Mouse (Mus musculus) kidney, embryonic 14.5 days (tissue): ENCODE results near the gene Thoc3. TPM values are rescaled to one million over a fixed set of nuclear protein-coding genes. Genes with fewer than 3 reads are reported as not detected.
"Not testable (repeated sequence)": the region's sequence is repeated elsewhere in the genome, so short reads cannot be mapped to it uniquely, and the experiment has no call there.

ENCODE experiments used
- ATAC-seq: fragments of 200-750 bp; cut with Nextera tagmentation; 2 replicates; pipeline ENCODE4 v1.8.0; 2017; ENCODE audit warnings: moderate number of reproducible peaks, mild to moderate bottlenecking, moderate TSS enrichment, moderate library complexity; ENCODE audit not compliant: low FRiP score, low TSS enrichment
- H3K27ac ChIP-seq: fragments of 300-500 bp; sonication (generic); 2 replicates; pipeline ENCODE4 v1.5.1; 2014; ENCODE audit warnings: low read depth, mild to moderate bottlenecking, low read length, moderate library complexity, mixed read lengths
- H3K27me3 ChIP-seq: fragments of 300-500 bp; sonication (generic); 2 replicates; pipeline ENCODE4 v1.6.1; 2014; ENCODE audit warnings: mild to moderate bottlenecking, low read length; ENCODE audit not compliant: control insufficient read depth, insufficient read depth
- H3K36me3 ChIP-seq: fragments of 300-500 bp; sonication (generic); 2 replicates; pipeline ENCODE4 v1.6.1; 2014; ENCODE audit warnings: low read length, mixed read lengths; ENCODE audit not compliant: control insufficient read depth, insufficient read depth
- H3K4me1 ChIP-seq: fragments of 300-500 bp; sonication (generic); 2 replicates; pipeline ENCODE4 v1.6.1; 2014; ENCODE audit warnings: low read length, mixed read lengths; ENCODE audit not compliant: control insufficient read depth, insufficient read depth
- H3K4me2 ChIP-seq: fragments of 300-500 bp; sonication (generic); replicated peaks from 2 replicates; pipeline ENCODE4 v1.6.1; 2014; ENCODE audit warnings: low read depth, mild to moderate bottlenecking, low read length
- H3K4me3 ChIP-seq: fragments of 300-500 bp; sonication (generic); 2 replicates; pipeline ENCODE4 v1.5.1; 2014; ENCODE audit warnings: mild to moderate bottlenecking, low read length
- H3K9ac ChIP-seq: fragments of 300-500 bp; sonication (generic); 2 replicates; pipeline ENCODE4 v1.6.1; 2014; ENCODE audit warnings: low read depth, mild to moderate bottlenecking, low read length, moderate library complexity
- H3K9me3 ChIP-seq: fragments of 300-500 bp; sonication (generic); 2 replicates; pipeline ENCODE4 v1.6.1; 2016; ENCODE audit warnings: low read length; ENCODE audit not compliant: control insufficient read depth
- WGBS: fragments of 180-500 bp; shearing (Covaris S2); extraction: QIAGEN DNeasy Blood & Tissue Kit; methylation state at CpG from one replicate; pipeline ENCODE4 v1.1.7; 2014; 5-methylcytosine and 5-hydroxymethylcytosine counted together
- polyA plus RNA-seq: library from polyadenylated mRNA; unstranded; fragments of >200 nt; fragmentation: Nextera tagmentation; extraction: Ambion mirVana; gene quantifications from 2 replicates; pipeline ENCODE4 v1.2.1, GENCODE M21; 2014

Thoc3 gene
- 142 and 151 TPM in 2 replicates for polyA plus RNA-seq

- peaks cover 42% of the 10 kb centered on the region for H3K36me3 ChIP-seq
- H3K9ac ChIP-seq: peak within 1 kb of the TSS; percentile 91
- under 1% methylated on average over 67 of the region's 67 CpGs for WGBS
- H3K4me2 ChIP-seq: peak within 1 kb of the TSS; percentile 73
- ATAC-seq: peak; percentile 97
- peaks cover 12% of the 10 kb centered on the region for H3K9me3 ChIP-seq
- no peaks in the 10 kb centered on the region for H3K27me3 ChIP-seq
- H3K4me1 ChIP-seq: peaks cover 6% of the 10 kb centered on the region
- peak within 1 kb of the TSS; percentile 95 for H3K4me3 ChIP-seq
- H3K27ac ChIP-seq: peak within 1 kb of the TSS; percentile 63; the same call in 1 of the 2 replicates
Observed at GRCm38 (mm10) chr13:54468098-54469011, at the start of gene Thoc3. Gene Thoc3, minus strand, starts transcription at chr13:54468849.

GRCm38 (mm10) chr13:54505920-54506319 is 37.3 kb upstream of the Thoc3 start:
- no peaks in the 10 kb centered on the region for H3K9me3 ChIP-seq
- peaks cover 5% of the 10 kb centered on the region; the same call in 1 of the 2 replicates for H3K4me1 ChIP-seq
- 95% methylated on average over 1 of the region's 1 CpGs for WGBS
- no peak for ATAC-seq
- no peaks in the 10 kb centered on the region for H3K36me3 ChIP-seq
- no peak overlapping the region for H3K4me2 ChIP-seq
- H3K27ac ChIP-seq: no peak overlapping the region
- no peaks in the 10 kb centered on the region for H3K27me3 ChIP-seq
- no peak overlapping the region for H3K4me3 ChIP-seq
- no peak overlapping the region for H3K9ac ChIP-seq

- peaks cover 5% of the 10 kb centered on the region; the same call in 1 of the 2 replicates for H3K4me1 ChIP-seq
- 33% methylated on average over 7 of the region's 7 CpGs for WGBS
- ATAC-seq: no peak
- no peaks in the 10 kb centered on the region for H3K27me3 ChIP-seq
- H3K4me2 ChIP-seq: peak overlapping the region; percentile 66
- H3K9ac ChIP-seq: peak overlapping the region; percentile 83
- H3K4me3 ChIP-seq: peak overlapping the region; percentile 73
- H3K36me3 ChIP-seq: no peaks in the 10 kb centered on the region
- H3K27ac ChIP-seq: no peak overlapping the region
- H3K9me3 ChIP-seq: no peaks in the 10 kb centered on the region
Observed at GRCm38 (mm10) chr13:54504611-54505260, 36.1 kb upstream of the Thoc3 start.

GRCm38 (mm10) chr13:54503604-54504521 is 35.2 kb upstream of the Thoc3 start, which contains the start of gene Simc1:
Gene Simc1, plus strand, starts transcription at chr13:54503779.
- peak; percentile 90 for ATAC-seq
- Histone ChIP-seq H3K36me3 (no peaks in the 10 kb centered on the region), H3K27ac (peak within 1 kb of the TSS; percentile 68), H3K9me3 (no peaks in the 10 kb centered on the region), H3K27me3 (no peaks in the 10 kb centered on the region), H3K4me2 (peak within 1 kb of the TSS; percentile 66), H3K4me1 (peaks cover 5% of the 10 kb centered on the region; the same call in 1 of the 2 replicates), H3K9ac (peak within 1 kb of the TSS; percentile 83), H3K4me3 (peak within 1 kb of the TSS; percentile 73)
- under 1% methylated on average over 105 of the region's 105 CpGs for WGBS

DNA sequence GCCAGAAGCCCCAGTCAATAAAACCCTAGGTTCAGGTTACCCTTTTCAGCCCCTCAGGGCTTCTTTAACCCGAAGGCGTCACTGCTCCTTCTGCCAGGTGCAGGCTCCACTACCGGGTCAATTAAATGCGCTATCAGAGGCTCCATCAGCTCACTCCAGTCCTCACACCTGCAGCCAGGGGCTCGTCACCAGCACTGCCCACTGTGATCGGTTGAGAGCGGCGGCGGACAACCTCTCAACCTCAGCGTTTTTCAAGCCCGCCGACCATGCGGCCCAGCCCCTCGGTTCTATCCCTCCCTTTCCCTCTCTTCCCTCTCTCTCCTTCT is 34.6 kb upstream of the Thoc3 start:
- 1% methylated on average over 14 of the region's 14 CpGs for WGBS
- H3K4me1 ChIP-seq: peaks cover 5% of the 10 kb centered on the region; the same call in 1 of the 2 replicates
- H3K4me3 ChIP-seq: peak overlapping the region; percentile 73
- H3K9me3 ChIP-seq: no peaks in the 10 kb centered on the region
- peak; percentile 80; the same call in 1 of the 2 replicates for ATAC-seq
- H3K27me3 ChIP-seq: no peaks in the 10 kb centered on the region
- no peak overlapping the region for H3K27ac ChIP-seq
- H3K9ac ChIP-seq: peak overlapping the region; percentile 83; the same call in 1 of the 2 replicates
- H3K36me3 ChIP-seq: no peaks in the 10 kb centered on the region
- peak overlapping the region; percentile 66 for H3K4me2 ChIP-seq

- no peaks in the 10 kb centered on the region for H3K36me3 ChIP-seq
- no peak overlapping the region for H3K4me2 ChIP-seq
- WGBS: 48% methylated on average over 3 of the region's 3 CpGs
Observed at GRCm38 (mm10) chr13:54501957-54502690, 33.5 kb upstream of the Thoc3 start.

GRCm38 (mm10) chr13:54501352-54501751 is 32.7 kb upstream of the Thoc3 start:
- H3K4me3 ChIP-seq: no peak overlapping the region
- H3K27me3 ChIP-seq: no peaks in the 10 kb centered on the region
- ATAC-seq: no peak
- H3K27ac ChIP-seq: no peak overlapping the region
- H3K9ac ChIP-seq: no peak overlapping the region
- H3K4me1 ChIP-seq: peaks cover 5% of the 10 kb centered on the region; the same call in 1 of the 2 replicates
- H3K9me3 ChIP-seq: no peaks in the 10 kb centered on the region
- no peaks in the 10 kb centered on the region for H3K36me3 ChIP-seq
- H3K4me2 ChIP-seq: no peak overlapping the region
- 68% methylated on average over 2 of the region's 2 CpGs for WGBS

More at GRCm38 (mm10) chr13:54501957-54502690, 33.5 kb upstream of the Thoc3 start:
- ATAC-seq: no peak
- H3K27ac ChIP-seq: no peak overlapping the region
- peaks cover 5% of the 10 kb centered on the region; the same call in 1 of the 2 replicates for H3K4me1 ChIP-seq
- no peak overlapping the region for H3K9ac ChIP-seq
- H3K4me3 ChIP-seq: no peak overlapping the region
- H3K9me3 ChIP-seq: no peaks in the 10 kb centered on the region
- H3K27me3 ChIP-seq: no peaks in the 10 kb centered on the region

DNA sequence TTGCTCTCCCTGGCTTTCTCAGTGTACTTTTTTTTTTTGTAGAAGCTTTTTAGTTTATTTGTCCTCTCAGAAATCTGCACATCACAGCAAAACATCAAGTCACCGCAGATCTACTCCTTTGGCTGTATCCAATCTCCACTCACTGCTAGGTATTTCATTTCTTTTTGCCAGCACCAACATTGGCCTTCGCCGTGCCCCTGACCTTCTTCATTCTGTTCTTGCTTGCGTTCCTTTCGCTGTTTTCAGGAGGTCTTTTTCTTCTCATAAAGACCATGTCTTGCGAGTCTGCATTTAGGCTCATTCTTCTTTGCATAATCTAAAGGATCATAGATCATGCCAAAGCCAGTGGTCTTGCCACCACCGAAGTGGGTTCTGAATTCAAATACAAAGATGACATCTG is 30.9 kb upstream of the Thoc3 start:
- H3K36me3 ChIP-seq, H3K4me3 ChIP-seq, H3K4me2 ChIP-seq, H3K27ac ChIP-seq, H3K9me3 ChIP-seq, H3K9ac ChIP-seq, ATAC-seq, H3K27me3 ChIP-seq, H3K4me1 ChIP-seq: not testable (repeated sequence)
- 95% methylated on average over 7 of the region's 7 CpGs for WGBS
